Mouse (Mus musculus) thymus, adult 2 months (tissue): ENCODE data around the gene Nr4a1. TPM values are rescaled to one million over a fixed set of nuclear protein-coding genes. Genes with fewer than 3 reads are reported as not detected.

ENCODE experiments used
- DNase-seq: peaks from one replicate; pipeline ENCODE4 v3.0.0; 2021
- H3K27ac ChIP-seq: fragments of 200-500 bp; 2 replicates; pipeline ENCODE4 v1.5.1; 2012; ENCODE audit warnings: low read length, control low read depth; ENCODE audit not compliant: control insufficient read depth, insufficient read depth
- H3K27me3 ChIP-seq: fragments of 200-500 bp; 2 replicates; pipeline ENCODE4 v1.6.1; 2012; ENCODE audit warnings: mild to moderate bottlenecking, low read length, moderate library complexity, mixed read lengths; ENCODE audit not compliant: control insufficient read depth, insufficient read depth
- H3K36me3 ChIP-seq: fragments of 200-500 bp; 2 replicates; pipeline ENCODE4 v1.6.1; 2012; ENCODE audit warnings: mild to moderate bottlenecking, low read length, moderate library complexity; ENCODE audit not compliant: control insufficient read depth, insufficient read depth
- H3K4me1 ChIP-seq: fragments of 200-500 bp; replicated peaks from 2 replicates; pipeline ENCODE4 v1.6.1; 2012; ENCODE audit warnings: low read length; ENCODE audit not compliant: control insufficient read depth, insufficient read depth
- H3K4me3 ChIP-seq: fragments of 200-500 bp; 2 replicates; pipeline ENCODE4 v1.5.1; 2012; ENCODE audit warnings: mild to moderate bottlenecking, low read length, control low read depth, moderate library complexity; ENCODE audit not compliant: control insufficient read depth, insufficient read depth
- CTCF ChIP-seq: fragments of 200-500 bp; IDR thresholded peaks from 2 replicates; pipeline ENCODE4 v1.5.1; 2012; ENCODE audit warnings: mild to moderate bottlenecking, control low read depth, low read length, moderate library complexity, borderline replicate concordance; ENCODE audit not compliant: control insufficient read depth, poor library complexity, insufficient read depth; ENCODE audit errors: extremely low read depth
- POLR2A ChIP-seq: fragments of 200-500 bp; IDR thresholded peaks from 2 replicates; pipeline ENCODE4 v1.6.1; 2012; ENCODE audit warnings: mild to moderate bottlenecking, low read length, control low read depth, moderate library complexity; ENCODE audit not compliant: control insufficient read depth, poor library complexity, insufficient read depth; ENCODE audit errors: extremely low read depth
- WGBS: fragments of 180-500 bp; shearing (Covaris S2); methylation state at CpG from one replicate; pipeline ENCODE4 v1.1.7; 2018; 5-methylcytosine and 5-hydroxymethylcytosine counted together
- polyA plus RNA-seq: library from polyadenylated mRNA; depleted of rRNA; stranded (reverse); fragments of >200 nt; gene quantifications from 2 replicates; pipeline ENCODE4 v1.2.3, GENCODE M21; 2012

Nr4a1 gene
- polyA plus RNA-seq, 1 experiment, result 164 TPM

DNA sequence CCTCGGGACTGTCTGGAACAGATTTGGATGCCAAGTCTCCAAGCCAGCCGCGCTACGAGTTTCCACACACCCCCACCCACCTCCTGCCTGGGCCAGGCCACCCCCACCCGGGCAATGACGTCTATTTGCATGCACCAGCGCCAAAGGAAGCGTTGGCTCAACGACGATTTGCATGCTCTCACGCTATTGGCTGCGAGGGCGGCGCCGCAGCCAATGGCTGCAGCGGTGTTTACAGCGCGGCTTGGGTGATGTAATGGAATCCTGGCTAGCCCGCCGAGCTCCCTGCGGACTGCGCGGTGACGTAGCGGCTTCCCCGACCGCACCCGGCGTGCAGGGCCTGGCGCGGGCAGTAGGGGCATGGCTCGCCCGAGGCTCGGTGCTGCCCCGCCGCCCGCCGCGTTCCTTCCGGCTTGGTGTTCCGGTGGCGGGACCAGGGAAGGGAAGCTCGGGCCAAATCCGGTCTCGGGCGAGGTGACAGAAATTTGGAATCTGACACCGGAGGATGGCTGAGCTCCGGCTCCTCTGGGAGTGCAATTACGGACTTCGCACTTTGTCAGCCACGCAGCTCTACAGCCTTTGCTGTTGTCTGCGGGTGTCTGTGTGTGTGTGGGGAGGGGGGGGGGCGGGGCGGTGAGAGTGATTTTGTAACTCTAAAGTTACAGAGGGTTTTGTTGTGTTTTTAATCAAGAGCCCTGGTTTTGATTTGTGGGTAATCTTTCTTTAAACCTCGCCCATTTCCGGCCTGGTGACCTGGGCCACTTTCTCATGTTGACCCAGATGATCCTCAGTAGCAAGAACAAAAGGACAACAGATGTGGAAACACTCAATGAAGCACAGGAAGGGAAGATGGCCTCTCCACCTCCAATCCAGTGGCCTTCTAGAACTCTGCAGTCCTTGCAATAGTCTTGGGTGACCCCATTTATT, 7.6 kb upstream of the Nr4a1 start:
- TF ChIP-seq POLR2A (peak; percentile 72), CTCF (peak; percentile 72)
- under 1% methylated on average over 56 of the region's 56 CpGs for WGBS

DNA sequence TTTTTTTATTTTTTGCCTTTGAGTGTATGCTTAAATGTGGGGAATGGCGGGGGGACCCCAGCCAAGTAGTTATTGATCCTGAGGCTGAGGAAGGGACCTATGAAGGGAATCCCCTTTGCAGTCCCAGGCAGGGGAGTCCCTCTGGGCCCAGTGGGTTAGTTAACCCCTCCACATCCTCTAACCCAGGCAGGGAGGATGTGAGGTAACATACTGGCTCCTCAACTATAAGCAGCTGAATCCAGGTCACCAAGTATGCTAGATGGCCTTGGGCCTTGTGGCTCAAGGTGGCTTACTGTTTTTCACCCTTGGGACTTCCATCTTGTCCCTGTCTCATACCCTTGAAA, 6.9 kb upstream of the Nr4a1 start:
- DNase-seq, result no peak
- Histone ChIP-seq H3K27ac (peak overlapping the region; percentile 16; the same call in 1 of the 2 replicates), H3K4me3 (no peak overlapping the region), H3K4me1 (peaks cover 34% of the 10 kb centered on the region), H3K36me3 (no peaks in the 10 kb centered on the region), H3K27me3 (no peaks in the 10 kb centered on the region)
- TF ChIP-seq CTCF (no peak), POLR2A (no peak)
- 89% methylated on average over 1 of the region's 1 CpGs for WGBS

More for the DNA sequence above, 7.6 kb upstream of the Nr4a1 start:
- Histone ChIP-seq H3K27ac (peak overlapping the region; percentile 16; the same call in 1 of the 2 replicates), H3K4me3 (peak overlapping the region; percentile 47), H3K27me3 (no peaks in the 10 kb centered on the region), H3K36me3 (no peaks in the 10 kb centered on the region), H3K4me1 (peaks cover 34% of the 10 kb centered on the region)
- DNase-seq, result peak; percentile 93

DNA sequence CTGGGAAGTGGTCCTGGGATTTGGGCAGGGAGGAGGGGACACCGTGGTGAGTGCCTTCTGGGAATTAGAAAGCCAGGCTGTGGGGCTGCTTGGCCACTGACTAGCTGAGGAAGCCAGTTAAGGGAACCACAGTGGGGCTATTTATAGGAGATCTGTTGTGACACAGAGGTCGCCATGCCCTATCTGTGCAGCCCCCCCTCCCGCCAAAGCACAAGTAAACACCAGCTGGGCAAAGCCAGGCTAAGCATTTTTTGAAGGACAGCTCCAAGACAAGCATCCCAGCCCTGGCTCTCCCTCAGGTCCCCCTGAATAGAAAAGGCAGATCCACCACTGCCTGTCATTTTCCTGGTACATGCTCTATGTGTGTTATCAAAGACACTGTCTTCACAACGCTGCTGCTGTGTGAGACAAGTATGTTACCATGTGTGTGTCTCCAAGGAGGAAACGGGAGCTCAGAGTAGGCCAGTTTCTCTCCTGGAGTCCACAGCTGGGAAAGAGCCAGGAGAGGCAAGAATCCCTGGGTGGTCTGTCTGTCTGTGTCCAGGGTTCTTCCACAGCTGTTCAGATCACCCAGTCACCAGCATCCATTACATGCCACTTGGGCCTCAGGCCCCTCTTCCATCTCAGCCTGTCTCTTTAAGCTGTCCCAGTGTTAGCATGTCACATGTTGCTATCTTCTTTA, 5.9 kb upstream of the Nr4a1 start:
- Histone ChIP-seq H3K27ac (no peak overlapping the region), H3K36me3 (no peaks in the 10 kb centered on the region), H3K4me1 (peaks cover 37% of the 10 kb centered on the region), H3K4me3 (no peak overlapping the region), H3K27me3 (no peaks in the 10 kb centered on the region)
- WGBS, result 75% methylated on average over 5 of the region's 5 CpGs
- no peak for DNase-seq
- no peak for TF ChIP-seq CTCF
- TF ChIP-seq POLR2A, result no peak

DNA sequence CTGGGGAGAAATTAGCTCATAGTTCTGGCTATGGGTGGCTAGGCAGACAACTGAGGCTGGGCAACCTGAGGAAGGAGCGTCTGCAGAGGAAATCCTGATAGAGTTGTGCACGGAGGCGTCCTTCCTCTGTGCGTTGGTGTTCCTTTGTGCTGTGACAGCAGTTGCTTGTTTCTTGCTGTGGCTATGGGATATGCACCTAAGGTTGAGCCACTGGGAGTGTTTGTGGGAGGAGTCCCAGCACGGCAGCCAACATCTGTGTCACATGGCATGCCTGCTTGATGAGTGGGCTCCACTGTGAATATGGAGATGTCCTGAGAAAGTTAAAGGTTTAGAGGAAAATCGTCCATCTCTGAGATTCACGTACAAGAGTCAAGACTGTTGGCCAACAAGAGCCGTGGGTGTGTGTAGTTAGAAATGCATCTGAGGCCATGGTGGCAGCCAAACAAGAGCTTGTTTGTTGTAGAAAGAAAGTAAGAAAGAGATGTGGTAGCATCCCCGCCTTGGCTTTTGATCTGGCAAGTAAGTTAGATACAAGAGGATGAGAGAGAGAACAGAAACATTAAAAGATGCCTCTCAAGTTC, 3.8 kb upstream of the Nr4a1 start:
- 39% methylated on average over 9 of the region's 9 CpGs for WGBS
- no peak for TF ChIP-seq POLR2A
- TF ChIP-seq CTCF, result no peak
- no peaks in the 10 kb centered on the region for H3K36me3 ChIP-seq
- no peak overlapping the region for H3K4me3 ChIP-seq
- DNase-seq, result no peak
- no peaks in the 10 kb centered on the region for H3K27me3 ChIP-seq
- peaks cover 47% of the 10 kb centered on the region for H3K4me1 ChIP-seq
- peak overlapping the region; percentile 8 for H3K27ac ChIP-seq

DNA sequence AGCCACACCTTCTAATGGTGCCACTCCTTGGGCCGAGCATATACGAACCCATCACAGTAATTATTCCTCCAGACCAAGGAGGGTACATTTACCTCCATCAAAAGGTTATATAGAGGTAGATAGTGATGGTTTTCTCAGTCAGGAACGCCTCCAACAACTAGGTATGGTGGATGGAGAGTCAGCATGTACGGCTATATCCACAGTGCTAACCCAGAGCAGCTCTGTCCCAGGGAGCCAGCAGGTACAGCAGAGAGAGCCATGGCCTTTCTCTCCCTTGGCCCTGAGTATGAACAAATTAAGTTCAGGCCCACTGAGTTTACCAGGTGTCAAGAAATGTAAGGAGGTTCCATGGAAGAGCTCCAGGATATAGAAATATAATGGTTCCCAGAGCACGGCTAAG, 2.1 kb upstream of the Nr4a1 start:
- Histone ChIP-seq H3K4me3 (no peak overlapping the region), H3K4me1 (peaks cover 56% of the 10 kb centered on the region), H3K27me3 (no peaks in the 10 kb centered on the region), H3K36me3 (no peaks in the 10 kb centered on the region), H3K27ac (no peak overlapping the region)
- DNase-seq, result no peak
- no peak for TF ChIP-seq CTCF
- TF ChIP-seq POLR2A, result no peak
- over 99% methylated on average over 5 of the region's 5 CpGs for WGBS

DNA sequence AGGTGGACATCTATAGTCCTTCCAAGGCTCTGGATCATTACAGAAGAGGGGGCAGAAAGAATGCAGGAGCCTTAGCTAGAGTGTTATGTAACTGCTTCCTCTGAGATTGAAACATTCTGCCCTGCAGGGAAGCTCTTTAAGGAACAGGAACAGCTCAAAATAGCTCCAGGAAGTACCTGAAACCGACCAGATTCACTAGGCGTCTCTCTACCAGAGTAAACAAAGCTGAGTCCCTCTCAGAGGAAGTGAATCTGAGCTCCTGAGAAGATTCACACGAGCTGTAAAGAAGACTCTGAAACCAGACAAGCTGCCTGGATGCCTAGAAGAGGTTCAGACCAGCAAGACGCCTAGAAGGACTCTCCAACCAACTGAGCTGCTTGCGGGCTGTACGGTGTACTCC, 1.5 kb upstream of the Nr4a1 start:
- 61% methylated on average over 6 of the region's 6 CpGs for WGBS
- no peak for DNase-seq

More for the DNA sequence above, 1.5 kb upstream of the Nr4a1 start:
- no peak overlapping the region for H3K4me3 ChIP-seq
- H3K36me3 ChIP-seq, result no peaks in the 10 kb centered on the region
- H3K27me3 ChIP-seq, result no peaks in the 10 kb centered on the region
- TF ChIP-seq CTCF (no peak), POLR2A (no peak)
- H3K27ac ChIP-seq, result no peak overlapping the region
- H3K4me1 ChIP-seq, result peaks cover 56% of the 10 kb centered on the region
